Mouse (Mus musculus): ENCODE measurements around the gene Meaf6. TPM values are rescaled to one million over a fixed set of nuclear protein-coding genes. Genes with fewer than 3 reads are reported as not detected.

The Meaf6 gene
- polyA plus RNA-seq, 1 experiment from 2014 or later: 86.3 TPM

DNA sequence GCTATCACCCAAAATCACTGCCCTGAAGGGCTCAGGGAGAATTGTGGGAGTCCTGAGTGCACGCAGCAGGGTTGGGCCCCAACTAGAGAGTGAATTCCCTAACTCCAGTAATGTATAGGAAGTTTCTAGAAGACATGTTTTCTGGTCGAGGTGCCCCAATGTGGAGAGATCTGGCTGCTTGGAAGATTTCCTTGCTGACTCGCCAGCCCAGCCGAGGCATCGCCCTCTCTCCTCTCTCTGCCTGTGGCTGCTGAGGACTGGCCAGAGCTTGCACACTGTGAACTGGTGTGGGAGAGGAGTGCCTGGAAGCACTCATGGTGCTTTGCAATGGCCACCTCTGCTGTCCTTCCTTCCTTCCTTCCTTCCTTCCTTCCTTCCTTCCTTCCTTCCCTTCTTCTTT lies 49.7 kb downstream of the Meaf6 start:
- H3K36me3 ChIP-seq: no peaks in the 10 kb centered on the region
- 76% methylated on average over 5 of the region's 5 CpGs for WGBS
- no peak overlapping the region for H3K27ac ChIP-seq (replicated peaks)
- H3K9me3 ChIP-seq (replicated peaks): no peaks in the 10 kb centered on the region
- H3K4me3 ChIP-seq: no peak overlapping the region
- H3K27me3 ChIP-seq (ENCODE audit: low read depth, poor library complexity, severe bottlenecking): no peaks in the 10 kb centered on the region
- no peaks in the 10 kb centered on the region for H3K4me1 ChIP-seq
- DNase-seq (ENCODE audit: low spot score): no peak

DNA sequence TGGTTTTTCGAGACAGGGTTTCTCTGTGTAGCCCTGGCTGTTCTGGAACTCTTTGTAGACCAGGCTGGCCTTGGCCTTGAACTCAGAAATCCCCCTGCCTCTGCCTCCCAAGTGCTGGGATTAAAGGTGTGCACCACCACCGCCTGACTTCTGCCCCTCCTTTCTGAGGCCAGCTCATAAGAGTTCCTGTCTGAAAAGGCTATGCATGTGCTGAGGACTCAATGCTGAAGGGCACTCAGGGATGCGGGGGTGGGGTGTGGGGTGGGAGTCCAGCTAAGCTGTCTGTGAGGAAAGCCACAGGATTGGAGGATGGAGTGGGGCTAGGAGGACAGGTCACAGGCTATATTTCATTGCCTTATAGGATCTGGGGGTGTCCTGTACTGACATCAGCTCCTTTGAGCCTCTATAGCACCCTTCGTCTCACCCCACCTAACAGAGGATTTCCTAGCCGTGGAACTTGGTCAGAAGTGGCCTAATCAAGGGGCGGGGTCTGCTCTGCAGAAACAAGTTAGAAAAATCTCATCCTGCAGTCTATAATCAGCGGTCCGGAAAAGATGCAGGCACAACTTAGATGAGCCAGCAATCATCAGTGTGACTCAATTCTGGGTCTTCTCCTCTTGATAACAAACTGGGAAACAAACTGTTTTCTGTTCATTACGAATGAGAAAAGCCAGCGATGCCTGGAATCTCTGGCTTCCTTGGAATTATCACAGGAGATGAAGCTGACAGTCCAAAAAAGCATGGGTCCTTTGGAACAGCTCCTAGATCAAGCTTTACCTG lies 50.3 kb downstream of the Meaf6 start:
- Histone ChIP-seq H3K9me3 (replicated peaks) (no peaks in the 10 kb centered on the region), H3K36me3 (no peaks in the 10 kb centered on the region), H3K4me1 (no peaks in the 10 kb centered on the region), H3K27me3 (ENCODE audit: low read depth, poor library complexity, severe bottlenecking) (no peaks in the 10 kb centered on the region), H3K27ac (replicated peaks) (no peak overlapping the region), H3K4me3 (no peak overlapping the region)
- 81% methylated on average over 10 of the region's 10 CpGs for WGBS
- DNase-seq (ENCODE audit: low spot score): no peak

DNA sequence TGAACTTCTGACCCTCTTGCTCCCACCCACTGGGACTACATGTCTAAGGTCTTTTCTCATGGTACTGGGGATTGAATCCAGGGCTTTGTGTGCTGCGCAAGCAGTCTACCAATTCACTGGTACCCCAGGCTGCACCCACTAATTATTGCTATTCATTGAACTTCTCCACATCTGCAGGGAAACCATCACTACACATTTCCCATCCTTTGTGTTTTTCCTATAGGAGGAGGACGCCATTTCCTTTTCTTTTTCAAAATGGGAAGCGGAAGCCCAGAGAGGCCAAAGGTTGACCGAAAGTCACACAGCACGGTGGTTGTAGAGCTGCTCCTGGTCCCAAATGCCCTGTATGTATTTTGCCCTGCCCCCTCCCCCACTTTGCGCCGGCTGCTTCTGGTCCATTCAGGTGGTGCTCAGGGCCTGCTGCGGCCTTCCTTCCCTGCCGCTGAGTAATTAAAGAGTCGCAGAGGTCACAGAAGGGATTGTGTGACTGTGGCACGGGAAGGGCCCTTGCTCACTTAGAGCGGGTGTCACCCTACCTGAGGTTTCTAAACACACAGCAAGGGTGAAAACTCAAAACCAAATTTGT lies 51.5 kb downstream of the Meaf6 start:
- no peaks in the 10 kb centered on the region for H3K36me3 ChIP-seq
- no peaks in the 10 kb centered on the region for H3K27me3 ChIP-seq (ENCODE audit: low read depth, poor library complexity, severe bottlenecking)
- no peak overlapping the region for H3K27ac ChIP-seq (replicated peaks)
- DNase-seq (ENCODE audit: low spot score): no peak
- H3K4me1 ChIP-seq: no peaks in the 10 kb centered on the region
- H3K4me3 ChIP-seq: no peak overlapping the region
- WGBS: 60% methylated on average over 12 of the region's 12 CpGs
- no peaks in the 10 kb centered on the region for H3K9me3 ChIP-seq (replicated peaks)

DNA sequence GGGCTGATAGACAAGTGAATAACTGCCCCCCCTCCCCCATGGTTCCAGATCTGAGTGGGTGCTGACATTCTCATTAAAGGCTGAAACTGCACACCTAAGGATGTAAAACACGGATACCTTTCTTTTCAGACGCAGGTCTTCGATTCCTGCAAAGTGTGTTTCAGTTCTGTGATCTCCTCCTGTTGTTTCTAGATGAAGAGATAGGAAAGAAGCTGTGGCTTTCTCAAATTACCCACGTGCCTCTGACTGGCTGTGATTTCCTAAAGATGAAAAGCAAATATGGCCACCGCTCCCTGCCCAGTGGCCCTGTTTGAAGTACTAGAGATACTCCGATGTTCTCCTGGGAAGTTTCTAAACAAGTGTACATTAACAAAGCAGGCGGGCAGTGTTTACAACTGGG lies 53.4 kb downstream of the Meaf6 start:
- Histone ChIP-seq H3K27ac (replicated peaks) (no peak overlapping the region), H3K27me3 (ENCODE audit: low read depth, poor library complexity, severe bottlenecking) (0 out of 2 replicates have a peak, but pooled peaks cover 3% of the 10 kb centered on the region), H3K4me1 (no peaks in the 10 kb centered on the region), H3K4me3 (no peak overlapping the region), H3K9me3 (replicated peaks) (no peaks in the 10 kb centered on the region), H3K36me3 (no peaks in the 10 kb centered on the region)
- WGBS: 83% methylated on average over 7 of the region's 7 CpGs
- no peak for DNase-seq (ENCODE audit: low spot score)

DNA sequence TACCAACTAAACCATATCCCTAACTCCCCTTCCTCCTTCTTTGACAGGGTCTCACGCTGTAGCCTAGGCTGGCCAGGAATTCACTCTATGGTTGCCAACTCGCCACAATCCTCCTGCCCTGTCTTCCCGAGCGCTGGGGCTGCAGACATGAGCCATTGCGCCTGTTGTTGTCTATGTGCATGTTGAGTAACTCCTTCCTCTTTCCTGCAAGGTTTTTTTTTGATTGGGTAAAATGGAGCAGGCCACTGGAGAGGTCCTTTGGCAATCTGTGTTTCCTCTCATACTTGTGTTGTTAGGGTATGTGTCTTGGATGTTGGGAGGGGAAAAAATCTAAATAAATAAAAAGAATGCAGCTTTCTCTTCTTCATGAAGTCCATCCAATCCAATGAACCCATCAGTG lies 59.3 kb downstream of the Meaf6 start:
- Histone ChIP-seq H3K27me3 (ENCODE audit: low read depth, poor library complexity, severe bottlenecking) (peaks cover 33% of the 10 kb centered on the region), H3K36me3 (no peaks in the 10 kb centered on the region), H3K9me3 (replicated peaks) (peaks cover 4% of the 10 kb centered on the region; the same call in 1 of the 2 replicates), H3K4me3 (no peak overlapping the region), H3K27ac (replicated peaks) (no peak overlapping the region), H3K4me1 (peaks cover 10% of the 10 kb centered on the region)
- WGBS: 84% methylated on average over 5 of the region's 5 CpGs
- no peak for DNase-seq (ENCODE audit: low spot score)

DNA sequence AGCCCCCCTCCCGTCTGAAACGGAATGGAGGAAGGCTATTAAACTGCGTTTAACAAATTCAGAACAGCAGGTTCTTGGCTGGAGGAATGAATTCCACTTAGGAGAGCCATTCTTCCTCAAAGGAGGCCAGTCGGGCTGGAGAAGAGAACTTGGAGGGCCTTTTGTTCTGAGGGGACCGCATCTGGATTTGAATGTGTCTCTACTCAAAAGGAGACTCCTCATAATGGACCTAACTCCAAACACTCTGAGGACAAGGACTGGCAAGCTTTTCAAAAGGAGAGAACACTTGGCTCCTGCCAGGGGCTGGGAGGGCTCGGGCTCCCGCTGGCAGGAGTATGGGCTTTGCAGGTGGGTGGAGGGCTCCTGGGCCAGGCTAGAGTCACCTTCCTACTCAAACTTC lies 59.7 kb downstream of the Meaf6 start:
- DNase-seq (ENCODE audit: low spot score): no peak
- H3K4me3 ChIP-seq: no peak overlapping the region
- H3K27me3 ChIP-seq (ENCODE audit: low read depth, poor library complexity, severe bottlenecking): peaks cover 33% of the 10 kb centered on the region
- peaks cover 4% of the 10 kb centered on the region; the same call in 1 of the 2 replicates for H3K9me3 ChIP-seq (replicated peaks)
- H3K36me3 ChIP-seq: no peaks in the 10 kb centered on the region
- H3K4me1 ChIP-seq: peaks cover 10% of the 10 kb centered on the region
- 20% methylated on average over 7 of the region's 7 CpGs for WGBS
- H3K27ac ChIP-seq (replicated peaks): no peak overlapping the region

DNA sequence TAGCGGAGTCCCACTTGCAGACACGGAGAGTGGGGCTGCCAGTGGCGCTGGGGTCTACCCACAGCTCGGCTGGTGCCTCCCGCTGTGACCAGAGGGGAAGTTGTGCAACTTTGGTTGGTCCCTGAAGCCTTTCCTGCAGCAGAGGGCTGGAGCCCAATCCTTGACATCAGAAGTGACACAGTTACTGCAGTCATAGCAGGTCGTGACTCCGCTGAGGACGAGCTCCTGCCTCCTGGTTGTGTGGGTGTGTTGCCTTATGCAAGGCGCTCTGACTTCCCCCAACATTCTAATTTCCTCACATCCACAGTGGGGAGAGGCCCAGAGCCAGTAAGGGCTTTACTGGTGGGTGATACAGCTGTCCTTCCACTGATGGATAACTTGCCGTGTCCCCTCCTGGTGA lies 60.3 kb downstream of the Meaf6 start:
- WGBS: 45% methylated on average over 10 of the region's 10 CpGs
- H3K27me3 ChIP-seq (ENCODE audit: low read depth, poor library complexity, severe bottlenecking): peaks cover 33% of the 10 kb centered on the region
- no peaks in the 10 kb centered on the region for H3K36me3 ChIP-seq
- peaks cover 12% of the 10 kb centered on the region for H3K4me1 ChIP-seq
- H3K9me3 ChIP-seq (replicated peaks): peaks cover 4% of the 10 kb centered on the region; the same call in 1 of the 2 replicates
- H3K4me3 ChIP-seq: no peak overlapping the region
- no peak for DNase-seq (ENCODE audit: low spot score)
- H3K27ac ChIP-seq (replicated peaks): no peak overlapping the region

DNA sequence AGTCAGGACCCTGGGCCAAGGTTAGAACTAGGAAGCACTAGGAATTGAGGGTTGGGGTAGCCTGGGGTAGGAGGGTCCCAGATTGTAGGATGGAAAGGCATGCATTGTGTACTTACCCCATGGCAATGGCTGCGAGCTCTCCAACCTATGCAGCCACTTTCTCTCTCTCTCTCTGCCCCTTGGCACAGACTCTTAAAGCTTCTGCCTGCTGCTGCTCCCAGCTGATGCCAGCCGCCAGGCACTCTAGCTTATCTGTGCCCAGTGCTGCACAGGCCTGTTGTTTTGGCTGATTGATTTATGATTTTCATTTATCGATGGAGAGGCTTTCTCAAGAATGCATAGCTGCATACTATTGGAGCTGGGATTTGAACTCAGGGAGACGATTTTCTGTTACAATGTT lies 63.0 kb downstream of the Meaf6 start:
- Histone ChIP-seq H3K36me3 (no peaks in the 10 kb centered on the region), H3K27ac (replicated peaks) (no peak overlapping the region), H3K4me1 (peaks cover 14% of the 10 kb centered on the region), H3K4me3 (no peak overlapping the region), H3K27me3 (ENCODE audit: low read depth, poor library complexity, severe bottlenecking) (peaks cover 33% of the 10 kb centered on the region), H3K9me3 (replicated peaks) (peaks cover 4% of the 10 kb centered on the region; the same call in 1 of the 2 replicates)
- DNase-seq (ENCODE audit: low spot score): no peak
- WGBS: 94% methylated on average over 4 of the region's 4 CpGs

DNA sequence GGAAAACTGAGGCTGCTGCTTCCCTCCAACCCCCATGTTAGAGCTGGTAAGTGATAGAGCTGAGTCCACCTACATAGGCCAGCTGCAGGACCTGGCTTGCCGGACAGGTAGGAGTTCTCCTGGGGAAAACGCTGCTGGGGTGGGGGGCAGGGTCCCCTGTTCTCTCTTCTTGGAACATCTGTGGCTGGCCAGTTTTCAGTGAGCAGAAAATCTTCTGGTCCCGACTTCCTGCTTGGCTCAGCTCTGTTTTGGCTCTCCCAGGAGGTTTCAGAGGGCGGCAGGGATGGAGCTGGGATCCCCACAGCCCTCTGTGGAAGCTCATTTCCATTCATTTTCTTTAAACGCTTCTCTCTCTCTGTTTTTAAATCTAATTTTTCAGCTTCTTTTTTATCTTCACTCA lies 64.5 kb downstream of the Meaf6 start:
- Histone ChIP-seq H3K9me3 (replicated peaks) (peaks cover 4% of the 10 kb centered on the region; the same call in 1 of the 2 replicates), H3K27me3 (ENCODE audit: low read depth, poor library complexity, severe bottlenecking) (peaks cover 22% of the 10 kb centered on the region), H3K4me1 (peaks cover 18% of the 10 kb centered on the region), H3K4me3 (no peak overlapping the region), H3K27ac (replicated peaks) (no peak overlapping the region), H3K36me3 (no peaks in the 10 kb centered on the region)
- WGBS: 46% methylated on average over 5 of the region's 5 CpGs
- DNase-seq (ENCODE audit: low spot score): no peak

DNA sequence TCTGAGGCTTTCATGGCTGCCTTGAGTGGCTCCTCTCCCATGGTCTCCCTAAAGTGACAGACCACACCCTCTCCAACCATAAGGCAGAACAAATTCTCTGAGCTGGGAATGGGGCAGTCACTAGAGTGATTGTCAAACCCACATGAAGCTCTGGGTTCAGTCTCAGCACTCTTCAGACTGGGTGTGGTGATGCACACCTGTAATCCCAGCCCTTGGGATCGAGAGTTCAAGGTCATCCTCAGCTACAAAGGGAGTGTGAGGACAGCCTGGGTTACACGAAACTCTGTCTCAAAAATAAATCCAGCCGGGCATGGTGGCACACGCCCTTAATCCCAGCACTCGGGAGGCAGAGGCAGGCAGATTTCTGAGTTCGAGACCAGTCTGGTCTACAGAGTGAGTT lies 67.5 kb downstream of the Meaf6 start:
- WGBS: 87% methylated on average over 6 of the region's 6 CpGs
- Histone ChIP-seq H3K4me1 (peaks cover 10% of the 10 kb centered on the region), H3K27me3 (ENCODE audit: low read depth, poor library complexity, severe bottlenecking) (no peaks in the 10 kb centered on the region; the same call in none of the 2 replicates), H3K36me3 (no peaks in the 10 kb centered on the region), H3K9me3 (replicated peaks) (peaks cover 4% of the 10 kb centered on the region; the same call in 1 of the 2 replicates), H3K4me3 (no peak overlapping the region), H3K27ac (replicated peaks) (no peak overlapping the region)
- DNase-seq (ENCODE audit: low spot score): no peak

DNA sequence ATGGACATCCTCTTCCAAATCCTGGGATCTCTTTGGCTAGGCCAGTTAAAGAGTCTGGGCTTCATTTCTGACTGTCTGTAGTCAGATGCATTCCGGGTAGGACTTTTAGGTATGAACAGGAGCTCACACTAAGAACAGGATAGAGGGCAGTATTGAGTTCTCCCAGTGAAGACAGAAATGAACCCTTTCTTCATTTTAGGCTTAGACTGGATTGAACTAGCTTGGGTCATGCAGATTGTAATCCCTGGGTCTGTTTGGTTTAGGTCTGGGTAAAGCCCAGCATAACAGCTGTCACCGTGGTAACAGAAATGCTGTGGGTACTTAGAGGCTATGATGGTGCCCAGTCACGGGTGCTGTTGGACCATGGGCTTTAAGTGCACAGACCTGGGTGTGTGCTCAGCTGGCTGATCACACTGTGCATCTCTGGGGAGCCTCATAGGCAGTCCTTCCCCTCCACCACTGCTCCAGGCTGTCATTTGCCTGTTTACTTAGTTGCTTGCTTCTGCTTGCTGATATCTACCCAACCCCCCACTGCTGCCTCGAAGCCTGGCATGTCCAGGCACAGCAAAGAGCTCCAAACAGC lies 68.8 kb downstream of the Meaf6 start:
- Histone ChIP-seq H3K4me3 (no peak overlapping the region), H3K9me3 (replicated peaks) (no peaks in the 10 kb centered on the region), H3K27me3 (ENCODE audit: low read depth, poor library complexity, severe bottlenecking) (peaks cover 10% of the 10 kb centered on the region), H3K27ac (replicated peaks) (no peak overlapping the region; the same call in 1 of the 2 replicates), H3K4me1 (peaks cover 11% of the 10 kb centered on the region), H3K36me3 (no peaks in the 10 kb centered on the region)
- DNase-seq (ENCODE audit: low spot score): no peak
- WGBS: 67% methylated on average over 4 of the region's 4 CpGs

DNA sequence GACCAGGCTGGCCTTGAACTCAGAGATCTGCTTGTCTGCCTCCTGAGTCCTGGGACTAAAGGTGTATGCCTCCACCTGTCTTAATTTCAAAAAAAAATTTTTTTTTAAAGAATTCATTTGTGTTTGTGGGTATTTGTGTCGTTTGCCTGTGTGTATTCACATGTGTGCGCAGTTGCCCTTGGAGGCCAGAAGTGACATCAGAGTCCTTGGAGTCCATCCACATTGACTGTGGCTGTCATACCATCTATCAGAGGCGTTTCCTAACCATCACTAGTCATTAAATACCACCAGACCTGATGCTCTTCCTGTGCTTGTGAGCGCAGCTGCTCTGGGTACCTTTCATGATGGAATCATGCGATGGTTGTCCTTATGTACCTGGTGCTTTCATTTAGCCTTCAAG lies 70.7 kb downstream of the Meaf6 start:
- Histone ChIP-seq H3K9me3 (replicated peaks) (no peaks in the 10 kb centered on the region), H3K36me3 (no peaks in the 10 kb centered on the region), H3K27me3 (ENCODE audit: low read depth, poor library complexity, severe bottlenecking) (peaks cover 20% of the 10 kb centered on the region; the same call in 1 of the 2 replicates), H3K4me1 (peaks cover 12% of the 10 kb centered on the region), H3K4me3 (no peak overlapping the region), H3K27ac (replicated peaks) (no peak overlapping the region)
- WGBS: 83% methylated on average over 5 of the region's 5 CpGs
- no peak for DNase-seq (ENCODE audit: low spot score)

DNA sequence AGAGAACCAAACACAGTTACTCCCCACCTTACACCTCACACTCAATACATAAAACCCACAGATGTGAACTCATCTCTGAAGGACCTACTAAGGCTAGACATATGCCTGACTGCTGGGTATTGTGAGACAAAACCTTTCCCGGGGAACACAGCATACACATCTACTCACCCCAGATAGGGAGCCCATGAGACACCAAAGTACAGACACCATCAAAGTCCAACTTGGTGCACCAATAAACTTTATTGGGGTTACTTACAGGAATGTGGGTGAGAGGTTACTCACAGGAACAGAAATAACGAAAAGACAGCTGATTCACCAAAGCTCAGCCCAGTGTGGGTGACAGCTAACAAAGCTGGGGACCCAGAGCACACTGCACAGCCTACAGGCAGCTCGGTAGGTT lies 72.4 kb downstream of the Meaf6 start:
- 81% methylated on average over 3 of the region's 3 CpGs for WGBS
- Histone ChIP-seq H3K9me3 (replicated peaks) (no peaks in the 10 kb centered on the region), H3K27me3 (ENCODE audit: low read depth, poor library complexity, severe bottlenecking) (peaks cover 35% of the 10 kb centered on the region), H3K36me3 (no peaks in the 10 kb centered on the region), H3K4me3 (no peak overlapping the region), H3K4me1 (peaks cover 23% of the 10 kb centered on the region), H3K27ac (replicated peaks) (no peak overlapping the region)
- no peak for DNase-seq (ENCODE audit: low spot score)

All from midbrain, embryonic 10.5 days (tissue).